Mouse (Mus musculus) c-Kit-positive CD71-positive TER-119-positive erythroid progenitor cells, embryonic 14.5 days (primary cell): ENCODE data around the gene Orc1.

Experiments
- DNase-seq: peaks from one replicate; pipeline ENCODE4 v3.0.0-alpha.2; 2013; ENCODE audit warnings: low spot score

Orc1 gene

GRCm38 (mm10) chr4:108578840-108579742 is at the start of gene Orc1, which contains the start of gene Prpf38a:
Gene Orc1 (plus strand): TSS chr4:108579423.
Gene Prpf38a (minus strand): TSS chr4:108579336.
- peak; percentile 100 for DNase-seq

DNA sequence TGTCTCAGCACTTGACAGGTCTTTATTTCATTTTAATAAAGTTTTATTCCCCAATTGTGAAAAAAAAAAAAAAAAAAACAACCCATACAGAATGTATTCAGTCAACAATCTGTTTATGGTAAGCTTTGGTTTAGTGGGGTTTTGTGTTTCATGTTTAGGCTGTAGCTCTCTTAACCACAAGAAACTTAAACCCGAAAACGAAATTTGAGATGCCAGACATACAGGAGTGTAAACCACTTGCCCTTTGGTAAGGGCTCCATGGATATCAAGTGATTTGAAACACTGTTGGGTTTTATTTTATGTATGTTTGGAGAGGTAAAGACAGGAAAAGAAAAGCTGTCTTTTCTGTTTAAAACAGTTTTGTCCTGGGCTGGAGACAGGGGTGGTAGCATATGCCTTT is 39.5 kb upstream of the Orc1 start:
- DNase-seq = no peak

GRCm38 (mm10) chr4:108565026-108565425 is 14.2 kb upstream of the Orc1 start:
- no peak for DNase-seq

DNA sequence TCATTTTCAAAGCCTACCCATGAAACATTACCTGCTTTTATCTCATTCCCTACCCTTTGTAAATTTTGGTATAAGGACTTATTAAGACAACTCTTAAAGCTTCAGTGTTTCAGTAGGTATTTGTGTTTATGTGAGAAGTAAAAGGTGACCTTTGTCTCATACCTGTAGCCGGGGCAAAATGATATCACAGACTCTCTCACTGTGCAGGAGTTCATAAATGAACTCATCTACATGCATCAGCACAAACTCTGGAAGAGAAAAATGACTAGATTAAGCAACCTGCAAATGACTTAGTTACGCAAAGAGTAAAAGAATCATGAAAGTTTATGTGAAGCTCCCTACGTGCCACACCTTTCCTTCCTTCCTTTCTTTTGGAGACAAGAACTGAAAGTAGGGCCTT is 6.6 kb upstream of the Orc1 start:
- no peak for DNase-seq

GRCm38 (mm10) chr4:108579743-108580411 is 654 bp downstream of the Orc1 start:
- DNase-seq = peak; percentile 38

DNA sequence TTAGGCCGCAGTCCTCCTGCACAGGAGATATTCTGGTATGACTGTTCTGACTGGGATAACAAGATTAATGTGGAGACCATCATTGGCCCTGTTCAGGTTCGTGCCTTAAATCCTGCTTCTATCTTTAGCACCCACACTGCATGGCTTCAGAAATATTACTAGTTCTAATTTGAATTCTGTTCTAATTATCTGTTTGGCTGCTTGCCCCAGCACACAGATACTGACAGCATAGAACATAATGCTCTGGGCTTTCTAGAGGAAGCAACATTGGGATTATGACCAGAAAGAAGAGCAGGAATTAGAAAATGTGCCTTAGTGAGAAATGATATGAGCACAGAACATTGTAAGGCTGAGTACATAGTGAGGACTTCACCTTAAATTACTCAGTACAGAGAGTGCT is 14.2 kb downstream of the Orc1 start:
- no peak for DNase-seq

GRCm38 (mm10) chr4:108595785-108596184 is 16.6 kb downstream of the Orc1 start:
- DNase-seq = no peak

- no peak for DNase-seq
These were observed 19.1 kb downstream of the Orc1 start for GRCm38 (mm10) chr4:108598306-108598705.

DNA sequence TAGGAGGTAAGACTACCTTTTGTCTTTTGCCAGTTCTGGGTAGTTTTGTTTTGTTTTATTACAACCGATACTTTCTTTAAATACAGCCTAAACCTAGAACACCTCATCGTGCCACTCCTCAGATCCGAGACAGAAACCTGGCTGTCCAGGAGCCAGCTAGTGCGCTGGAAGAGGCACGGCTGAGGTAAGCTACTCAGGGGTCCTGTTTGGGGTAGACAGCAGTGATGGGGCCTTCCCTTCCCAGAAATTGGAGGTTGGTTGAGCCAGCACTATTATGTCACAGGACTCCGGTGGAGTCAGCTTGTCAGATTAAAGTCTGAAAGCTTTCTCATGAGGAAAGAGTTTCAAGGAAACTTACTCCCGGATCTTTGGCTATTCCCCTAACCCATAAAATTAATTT is 22.6 kb downstream of the Orc1 start:
- DNase-seq = no peak

GRCm38 (mm10) chr4:108608651-108609050 is 29.4 kb downstream of the Orc1 start:
- no peak for DNase-seq

GRCm38 (mm10) chr4:108610935-108611334 is 31.7 kb downstream of the Orc1 start:
- no peak for DNase-seq

GRCm38 (mm10) chr4:108618586-108618985 is 39.4 kb downstream of the Orc1 start:
- DNase-seq = no peak

- no peak for DNase-seq
These were observed 39.9 kb downstream of the Orc1 start for GRCm38 (mm10) chr4:108619165-108619564.

DNA sequence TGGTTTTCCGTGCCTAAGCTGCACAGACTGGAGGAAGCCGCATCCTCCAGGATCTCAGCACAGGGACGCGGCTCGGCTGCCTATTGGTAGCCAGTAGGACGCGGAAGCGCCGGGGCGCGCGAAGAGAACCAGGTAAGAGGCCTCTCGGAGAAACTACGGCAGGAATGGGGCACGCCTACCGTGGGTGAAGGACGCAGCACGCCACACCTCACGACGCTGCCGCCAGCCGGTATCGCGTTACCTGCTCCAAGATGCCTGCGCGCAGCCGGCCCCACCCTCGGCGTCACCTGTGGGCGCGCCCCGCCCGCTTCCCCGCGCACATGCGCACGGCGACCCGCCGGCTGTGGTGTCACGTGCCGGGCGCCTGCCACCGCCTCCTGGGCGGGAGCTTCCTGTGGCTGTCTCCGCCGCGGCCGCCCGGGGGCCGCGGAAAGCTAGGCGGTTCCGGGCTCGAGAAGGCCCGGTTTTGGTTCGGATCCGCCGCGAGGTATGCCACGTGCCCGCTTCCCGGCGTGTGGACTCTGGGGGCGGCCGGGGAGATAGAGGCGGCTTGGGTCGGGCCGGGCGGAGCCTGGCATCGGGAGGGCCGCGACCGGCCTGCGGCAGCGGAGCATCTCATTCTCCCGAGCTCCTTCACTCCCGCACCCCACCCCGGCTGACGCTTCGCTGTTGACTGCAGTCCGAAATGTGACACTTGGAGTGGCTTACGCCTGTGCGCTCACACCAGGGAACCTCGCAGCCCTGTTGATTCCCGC is 40.5 kb downstream of the Orc1 start, which contains the start of gene Cc2d1b:
Gene Cc2d1b, plus strand, starts transcription at position 354 of the 755 bp plus-strand sequence.
- peak; percentile 85 for DNase-seq

DNA sequence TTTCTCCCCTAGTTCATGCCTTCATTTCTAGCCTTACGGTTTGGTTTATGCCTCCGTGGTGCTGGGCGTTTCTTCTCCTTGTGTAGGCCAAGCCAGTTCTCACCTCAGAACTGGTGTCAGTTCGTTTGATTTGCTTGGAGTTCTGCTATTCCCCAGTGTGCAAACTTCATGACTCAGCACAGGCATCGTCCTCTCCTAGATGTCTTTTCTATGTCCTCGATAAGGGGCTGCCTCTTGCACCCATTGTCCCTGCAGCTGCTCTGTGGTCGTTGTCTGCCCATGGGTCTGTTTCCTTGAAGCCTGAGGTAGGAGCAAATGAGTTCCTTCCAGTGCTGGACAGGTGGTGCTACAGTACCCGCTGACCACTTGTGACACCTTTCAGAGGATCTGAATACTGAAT is 41.3 kb downstream of the Orc1 start:
- no peak for DNase-seq

GRCm38 (mm10) chr4:108621504-108621903 is 42.3 kb downstream of the Orc1 start:
- DNase-seq = no peak

DNA sequence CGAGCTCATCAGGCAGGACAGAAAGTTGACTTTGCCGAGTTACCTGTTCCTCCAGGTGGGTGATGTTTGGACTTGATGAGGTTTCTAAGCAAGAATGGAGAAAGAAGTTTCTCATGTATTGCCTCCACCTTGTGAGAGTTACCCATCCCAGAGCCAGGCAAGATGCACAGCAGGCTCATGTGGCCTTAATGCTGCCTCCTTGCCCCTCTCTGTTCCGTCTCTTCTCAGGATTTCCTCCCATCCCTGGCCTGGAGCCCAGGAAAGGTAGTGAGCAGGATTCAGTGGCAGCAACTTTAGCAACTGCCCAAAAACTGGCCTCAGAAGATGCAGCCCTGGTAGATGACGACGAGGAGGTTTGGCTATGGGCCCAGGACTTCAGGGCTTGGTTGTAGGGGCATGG is 47.8 kb downstream of the Orc1 start:
- DNase-seq = no peak

DNA sequence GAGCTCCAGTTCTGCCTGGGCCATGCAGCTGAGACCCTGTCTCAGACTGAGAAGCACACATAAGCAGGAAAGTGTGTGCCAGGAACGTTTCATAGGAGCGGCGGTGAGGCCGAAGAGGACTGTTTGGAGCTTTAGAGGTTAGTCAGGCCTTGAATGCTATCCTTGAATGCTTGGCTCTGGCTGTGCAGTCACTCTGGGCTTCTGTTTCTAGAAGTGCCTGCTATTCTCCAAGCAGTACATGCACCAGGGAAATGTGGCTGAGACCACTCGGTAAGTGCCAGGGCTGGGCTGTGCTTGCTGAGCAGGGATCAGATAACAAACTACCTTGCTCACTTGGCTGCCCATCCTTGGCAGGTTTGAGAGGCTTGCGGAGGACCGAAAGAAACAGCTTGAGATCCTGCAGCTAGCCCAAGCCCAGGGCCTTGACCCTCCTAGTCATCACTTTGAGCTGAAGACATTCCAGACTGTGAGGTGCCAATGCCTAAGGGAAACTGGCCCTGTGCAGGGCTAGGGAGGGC is 50.2 kb downstream of the Orc1 start:
- DNase-seq = no peak

DNA sequence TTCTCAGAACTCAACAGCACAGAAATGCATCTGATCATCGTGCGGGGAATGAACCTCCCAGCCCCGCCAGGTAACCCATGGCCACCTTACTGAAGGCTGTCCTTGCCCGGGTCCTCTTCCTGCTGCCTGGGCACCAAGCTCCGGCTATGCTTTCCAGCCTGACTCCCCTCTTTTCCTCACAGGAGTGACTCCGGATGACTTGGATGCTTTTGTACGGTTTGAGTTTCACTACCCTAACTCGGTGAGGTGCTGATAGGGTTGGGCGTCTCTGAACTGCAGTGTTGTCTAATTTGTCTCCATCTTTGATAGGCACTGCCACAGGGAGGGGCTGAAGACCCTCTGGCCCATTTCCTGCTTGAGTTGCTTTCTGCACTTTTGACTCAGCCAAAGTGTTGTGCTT is 50.9 kb downstream of the Orc1 start:
- DNase-seq = no peak

- DNase-seq = no peak
These were observed 52.4 kb downstream of the Orc1 start for GRCm38 (mm10) chr4:108631616-108632015.

GRCm38 (mm10) chr4:108633703-108634102 is 54.5 kb downstream of the Orc1 start:
- DNase-seq = no peak

DNA sequence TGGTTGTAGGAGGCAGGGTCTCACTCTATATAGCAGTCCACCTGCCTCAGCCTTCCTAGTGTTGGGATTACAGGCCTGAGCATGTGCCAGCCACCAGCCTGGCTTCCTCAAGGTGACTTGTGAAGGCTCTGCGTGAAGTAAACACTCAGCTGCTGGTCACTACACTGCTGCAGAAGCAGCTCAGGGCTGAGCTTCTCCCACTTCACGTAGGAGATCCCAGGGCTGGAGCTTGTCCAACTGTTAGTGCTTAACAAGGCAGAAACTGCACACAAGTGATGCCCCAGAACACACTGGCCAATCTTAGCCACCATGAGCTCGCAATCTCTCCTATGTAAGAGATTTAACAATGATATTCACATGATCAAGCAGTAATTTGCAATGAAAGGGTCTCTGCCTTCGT is 55.5 kb downstream of the Orc1 start:
- DNase-seq = no peak
